Mouse (Mus musculus) layer of hippocampus, adult 9-10 months (tissue): ENCODE data around the gene Itpa.

Source experiments
- DNase-seq: peaks from one replicate; pipeline ENCODE4 v3.0.0; 2022; ENCODE audit warnings: low spot score

The Itpa gene

DNA sequence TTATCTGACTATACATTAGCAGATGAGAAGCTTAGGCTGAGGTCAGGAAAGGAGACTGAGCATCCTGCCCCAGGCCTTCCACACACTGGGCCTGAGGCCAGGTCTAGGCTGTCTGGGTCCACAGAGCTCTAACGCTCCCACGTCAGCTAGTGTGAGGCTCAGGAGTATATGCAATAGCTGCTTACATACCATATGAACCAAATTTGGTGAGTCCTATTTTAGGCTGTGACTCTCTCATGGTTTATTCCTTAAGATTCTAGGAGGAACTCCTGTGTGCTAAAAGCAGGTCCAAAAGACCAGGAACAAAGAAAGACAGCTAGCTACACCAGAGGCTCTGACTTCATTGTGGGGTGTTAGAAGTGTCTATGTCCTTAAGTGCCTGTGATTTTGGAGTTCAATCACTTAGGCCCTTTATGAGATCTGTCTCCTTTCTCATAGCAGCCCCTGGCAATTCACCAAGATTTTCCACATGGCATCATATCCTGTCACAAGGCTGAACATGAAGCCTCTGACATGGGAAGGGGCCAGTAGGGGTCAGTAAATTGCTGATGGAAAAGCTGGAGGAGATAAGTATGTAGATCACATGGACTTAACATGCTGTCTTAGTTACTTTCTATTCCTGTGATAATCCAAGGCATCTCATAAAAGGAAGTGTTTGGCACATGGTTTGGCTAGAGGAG, 61.6 kb downstream of the Itpa start:
- no peak for DNase-seq

DNA sequence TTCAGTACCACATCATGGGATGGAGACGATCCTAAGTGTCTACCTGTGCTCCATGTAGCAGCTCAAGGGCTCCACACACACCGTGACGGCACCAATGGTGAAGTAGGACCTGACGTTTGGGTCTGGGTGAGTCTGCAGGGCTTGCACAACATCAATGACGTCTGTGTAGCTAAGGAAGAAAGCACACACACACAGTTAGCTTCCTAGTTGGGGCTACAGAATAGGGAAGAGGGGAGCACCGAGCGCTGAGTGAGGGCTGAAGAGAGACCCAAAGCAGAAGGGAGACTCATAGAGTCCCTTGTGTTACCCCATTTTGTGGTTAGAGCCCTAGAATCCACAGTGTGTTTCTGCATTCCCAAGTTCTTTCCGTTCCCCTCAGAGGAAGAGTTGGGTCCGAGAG, 63.3 kb downstream of the Itpa start:
- no peak for DNase-seq
